Mouse (Mus musculus) megakaryocyte, embryonic 14.5 days (primary cell): ENCODE measurements at regions not wholly inside any gene's neighbourhood (a gene's known extent, or its start where the extent isn't known, plus 50 kb on each side); places are given as distances from the start of the nearest gene placed in this dataset.

Source experiments
- H3K27me3 ChIP-seq: replicated peaks from 2 replicates; pipeline ENCODE3; 2012; ENCODE audit warnings: inconsistent platforms
- H3K36me3 ChIP-seq: replicated peaks from 2 replicates; pipeline ENCODE3; 2012; ENCODE audit warnings: low read length, inconsistent platforms, mixed read lengths
- H3K4me1 ChIP-seq: 2 replicates; pipeline ENCODE4 v1.6.1; 2012; ENCODE audit warnings: inconsistent platforms
- H3K4me3 ChIP-seq: replicated peaks from 2 replicates; pipeline ENCODE3; 2012; ENCODE audit warnings: moderate library complexity, mild to moderate bottlenecking, inconsistent platforms
- H3K9me3 ChIP-seq: 2 replicates; pipeline ENCODE4 v1.6.1; 2012; ENCODE audit warnings: inconsistent platforms
- FLI1 ChIP-seq: IDR thresholded peaks from 2 replicates; pipeline ENCODE4 v1.6.1; 2012; ENCODE audit warnings: low read length, inconsistent platforms, mixed read lengths
- GATA1 ChIP-seq: IDR thresholded peaks from 3 replicates; pipeline ENCODE4 v1.6.1; 2012; ENCODE audit warnings: mixed read lengths, low read length, inconsistent platforms, borderline replicate concordance

GRCm38 (mm10) chr3:143912433-143912832 lies 292.6 kb downstream of the Lmo4 start:
- H3K4me3 ChIP-seq: no peak overlapping the region
- peaks cover 7% of the 10 kb centered on the region for H3K4me1 ChIP-seq
- H3K36me3 ChIP-seq: no peaks in the 10 kb centered on the region
- H3K9me3 ChIP-seq: 0 out of 2 replicates have a peak, but pooled peaks cover 11% of the 10 kb centered on the region
- H3K27me3 ChIP-seq: no peaks in the 10 kb centered on the region
- TF ChIP-seq FLI1 (no peak), GATA1 (no peak)

GRCm38 (mm10) chr3:143909341-143909740 lies 295.7 kb downstream of the Lmo4 start:
- H3K4me3 ChIP-seq: no peak overlapping the region
- no peaks in the 10 kb centered on the region for H3K36me3 ChIP-seq
- TF ChIP-seq GATA1: no peak
- no peak for TF ChIP-seq FLI1
- H3K4me1 ChIP-seq: peaks cover 1% of the 10 kb centered on the region
- 0 out of 2 replicates have a peak, but pooled peaks cover 11% of the 10 kb centered on the region for H3K9me3 ChIP-seq
- no peaks in the 10 kb centered on the region for H3K27me3 ChIP-seq

- Histone ChIP-seq H3K4me1 (no peaks in the 10 kb centered on the region), H3K4me3 (no peak overlapping the region), H3K27me3 (no peaks in the 10 kb centered on the region), H3K9me3 (0 out of 2 replicates have a peak, but pooled peaks cover 1% of the 10 kb centered on the region), H3K36me3 (no peaks in the 10 kb centered on the region)
- TF ChIP-seq FLI1 (no peak), GATA1 (no peak)
Observed at GRCm38 (mm10) chr3:143903421-143903820, 301.6 kb downstream of the Lmo4 start.

- H3K27me3 ChIP-seq: no peaks in the 10 kb centered on the region
- H3K36me3 ChIP-seq: no peaks in the 10 kb centered on the region
- no peak overlapping the region for H3K4me3 ChIP-seq
- TF ChIP-seq FLI1: no peak
- no peak for TF ChIP-seq GATA1
- H3K4me1 ChIP-seq: no peaks in the 10 kb centered on the region
- H3K9me3 ChIP-seq: no peaks in the 10 kb centered on the region
Observed at GRCm38 (mm10) chr3:143880813-143881212, 324.2 kb downstream of the Lmo4 start.

GRCm38 (mm10) chr3:143873876-143874275 lies 331.1 kb downstream of the Lmo4 start:
- Histone ChIP-seq H3K36me3 (no peaks in the 10 kb centered on the region), H3K4me1 (no peaks in the 10 kb centered on the region), H3K4me3 (no peak overlapping the region), H3K27me3 (no peaks in the 10 kb centered on the region), H3K9me3 (peaks cover 17% of the 10 kb centered on the region)
- no peak for TF ChIP-seq GATA1

- TF ChIP-seq FLI1: no peak
- H3K4me1 ChIP-seq: no peaks in the 10 kb centered on the region
- no peaks in the 10 kb centered on the region for H3K27me3 ChIP-seq
- peaks cover 30% of the 10 kb centered on the region for H3K9me3 ChIP-seq
- H3K36me3 ChIP-seq: no peaks in the 10 kb centered on the region
- H3K4me3 ChIP-seq: no peak overlapping the region
Observed at GRCm38 (mm10) chr3:143866521-143866920, 338.5 kb downstream of the Lmo4 start.

- Histone ChIP-seq H3K36me3 (no peaks in the 10 kb centered on the region), H3K4me1 (no peaks in the 10 kb centered on the region), H3K4me3 (no peak overlapping the region), H3K9me3 (peaks cover 30% of the 10 kb centered on the region), H3K27me3 (no peaks in the 10 kb centered on the region)
- TF ChIP-seq FLI1 (no peak), GATA1 (no peak)
Observed at GRCm38 (mm10) chr3:143865626-143866025, 339.4 kb downstream of the Lmo4 start.

GRCm38 (mm10) chr3:143864490-143864889 lies 340.5 kb downstream of the Lmo4 start:
- Histone ChIP-seq H3K9me3 (peaks cover 29% of the 10 kb centered on the region), H3K4me1 (no peaks in the 10 kb centered on the region), H3K36me3 (no peaks in the 10 kb centered on the region), H3K4me3 (no peak overlapping the region), H3K27me3 (no peaks in the 10 kb centered on the region)
- TF ChIP-seq GATA1 (no peak), FLI1 (no peak)

- no peaks in the 10 kb centered on the region for H3K27me3 ChIP-seq
- no peak overlapping the region for H3K4me3 ChIP-seq
- H3K4me1 ChIP-seq: no peaks in the 10 kb centered on the region
- no peak for TF ChIP-seq GATA1
- TF ChIP-seq FLI1: no peak
- H3K36me3 ChIP-seq: no peaks in the 10 kb centered on the region
- peaks cover 24% of the 10 kb centered on the region for H3K9me3 ChIP-seq
Observed at GRCm38 (mm10) chr3:143862531-143862930, 342.5 kb downstream of the Lmo4 start.

GRCm38 (mm10) chr3:143861866-143862265 lies 343.2 kb downstream of the Lmo4 start:
- no peaks in the 10 kb centered on the region for H3K4me1 ChIP-seq
- peaks cover 22% of the 10 kb centered on the region for H3K9me3 ChIP-seq
- no peaks in the 10 kb centered on the region for H3K27me3 ChIP-seq
- H3K36me3 ChIP-seq: no peaks in the 10 kb centered on the region
- H3K4me3 ChIP-seq: no peak overlapping the region
- no peak for TF ChIP-seq FLI1
- TF ChIP-seq GATA1: no peak

- Histone ChIP-seq H3K4me3 (no peak overlapping the region), H3K36me3 (no peaks in the 10 kb centered on the region), H3K9me3 (no peaks in the 10 kb centered on the region), H3K4me1 (no peaks in the 10 kb centered on the region), H3K27me3 (no peaks in the 10 kb centered on the region)
- TF ChIP-seq GATA1: no peak
- no peak for TF ChIP-seq FLI1
Observed at GRCm38 (mm10) chr3:143835611-143836240, 369.3 kb downstream of the Lmo4 start.
